Mouse (Mus musculus): ENCODE results near the gene Osbpl5.

The Osbpl5 gene

GRCm38 (mm10) chr7:143643949-143644348 lies 112.8 kb downstream of the Osbpl5 start:
- DNase-seq (ENCODE audit: low read depth): peak; percentile 40
